Mouse (Mus musculus) neural tube, embryonic 13.5 days (tissue): ENCODE data around the gene Plekha1. TPM values are rescaled to one million over a fixed set of nuclear protein-coding genes. Genes with fewer than 3 reads are reported as not detected.

Source experiments
- ATAC-seq: fragments of 200-750 bp; cut with Nextera tagmentation; 2 replicates; pipeline ENCODE4 v1.8.0; 2017; ENCODE audit warnings: low read depth, mild to moderate bottlenecking, moderate TSS enrichment, moderate library complexity
- H3K27ac ChIP-seq: fragments of 300-500 bp; sonication (generic); replicated peaks from 2 replicates; pipeline ENCODE4 v1.5.1; 2015; ENCODE audit warnings: moderate library complexity, mild to moderate bottlenecking, inconsistent platforms
- H3K27me3 ChIP-seq: fragments of 300-500 bp; sonication (generic); 2 replicates; pipeline ENCODE4 v1.6.1; 2015; ENCODE audit warnings: mild to moderate bottlenecking, inconsistent platforms
- H3K36me3 ChIP-seq: fragments of 300-500 bp; sonication (generic); 2 replicates; pipeline ENCODE4 v1.6.1; 2015; ENCODE audit warnings: mild to moderate bottlenecking, inconsistent platforms
- H3K4me1 ChIP-seq: fragments of 300-500 bp; sonication (generic); replicated peaks from 2 replicates; pipeline ENCODE4 v1.6.1; 2015; ENCODE audit warnings: inconsistent platforms
- H3K4me2 ChIP-seq: fragments of 300-500 bp; sonication (generic); 2 replicates; pipeline ENCODE4 v1.6.1; 2015; ENCODE audit warnings: inconsistent platforms, mild to moderate bottlenecking, moderate library complexity
- H3K4me3 ChIP-seq: fragments of 300-500 bp; sonication (generic); 2 replicates; pipeline ENCODE4 v1.5.1; 2015; ENCODE audit warnings: mild to moderate bottlenecking, inconsistent platforms
- H3K9ac ChIP-seq: fragments of 300-500 bp; sonication (generic); 2 replicates; pipeline ENCODE4 v1.6.1; 2015; ENCODE audit warnings: moderate library complexity, mild to moderate bottlenecking, inconsistent platforms
- H3K9me3 ChIP-seq: fragments of 300-500 bp; sonication (generic); 2 replicates; pipeline ENCODE4 v1.6.1; 2016; ENCODE audit warnings: inconsistent platforms
- WGBS: fragments of 180-500 bp; shearing (Covaris S2); methylation state at CpG from one replicate; pipeline ENCODE4 v1.1.7; 2015; 5-methylcytosine and 5-hydroxymethylcytosine counted together
- microRNA-seq: library from miRNA; unstranded; fragments of <30 nt; microRNA quantifications from one replicate; pipeline ENCODE4, GENCODE M21; 2016
- polyA plus RNA-seq: library from polyadenylated mRNA; unstranded; fragments of >200 nt; fragmentation: Nextera tagmentation; extraction: Ambion mirVana; gene quantifications from 2 replicates; pipeline ENCODE4 v1.2.1, GENCODE M21; 2015

Gene Plekha1
- polyA plus RNA-seq, 1 experiment from 2014 or later: 64.1 TPM

DNA sequence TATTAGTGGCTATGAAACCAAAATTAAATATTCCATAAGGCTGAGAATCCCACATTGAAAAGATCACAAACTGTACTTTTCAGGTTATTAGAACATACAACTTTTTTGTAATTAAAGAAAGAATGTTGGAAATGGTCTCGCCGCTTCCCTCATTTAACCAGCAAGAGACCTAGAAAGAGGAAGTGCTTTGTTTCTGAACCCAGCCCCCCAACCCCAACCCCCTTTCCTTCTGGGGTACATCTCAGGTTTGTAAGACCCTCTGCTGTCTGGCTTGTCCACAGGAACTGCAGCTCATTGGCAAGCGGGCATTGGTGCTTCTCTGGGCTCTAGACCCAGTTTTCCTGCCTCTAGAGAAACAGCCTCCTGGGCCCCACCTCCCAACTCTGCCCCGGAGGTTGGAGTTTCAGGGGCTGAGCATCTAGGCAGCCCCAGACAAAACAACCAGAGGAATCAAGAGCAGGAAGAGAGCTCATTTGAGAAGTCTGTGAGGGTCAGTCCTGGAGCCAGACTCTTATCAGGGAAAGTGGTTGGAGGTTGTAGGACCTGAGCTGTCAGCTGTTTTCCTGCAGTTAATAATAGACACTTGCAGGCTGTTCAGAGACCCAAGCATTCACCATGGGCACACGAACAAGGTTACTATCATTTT, 83.1 kb downstream of the Plekha1 start:
- H3K27me3 ChIP-seq: no peaks in the 10 kb centered on the region
- H3K4me1 ChIP-seq: 0 out of 2 replicates have a peak, but pooled peaks cover 4% of the 10 kb centered on the region
- no peak overlapping the region for H3K4me3 ChIP-seq
- no peak for ATAC-seq
- no peak overlapping the region for H3K9ac ChIP-seq
- WGBS: 64% methylated on average over 5 of the region's 5 CpGs
- H3K9me3 ChIP-seq: no peaks in the 10 kb centered on the region
- H3K4me2 ChIP-seq: no peak overlapping the region
- no peaks in the 10 kb centered on the region for H3K36me3 ChIP-seq
- no peak overlapping the region for H3K27ac ChIP-seq

DNA sequence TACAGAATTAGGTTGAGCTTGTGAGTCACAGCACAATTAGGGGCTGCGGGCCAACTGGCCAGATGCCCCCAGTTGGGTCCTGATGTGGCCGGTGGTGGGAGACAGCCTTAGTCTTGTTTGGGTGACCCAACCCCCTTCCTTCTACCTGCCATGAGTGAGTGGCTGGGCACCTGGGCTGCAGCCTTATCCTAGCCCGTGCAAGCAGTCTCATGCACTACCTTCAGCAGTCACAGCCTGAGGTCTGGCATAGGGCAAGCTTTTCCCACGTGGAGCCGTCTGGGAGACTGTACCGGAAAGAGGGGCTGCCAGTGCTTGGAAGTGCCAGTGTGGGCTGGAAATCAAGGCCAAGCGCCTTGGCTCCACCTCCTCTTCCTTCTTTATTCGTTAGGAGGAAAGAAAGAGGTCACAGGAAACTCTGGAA, 83.8 kb downstream of the Plekha1 start:
- Histone ChIP-seq H3K36me3 (no peaks in the 10 kb centered on the region), H3K4me2 (no peak overlapping the region), H3K9me3 (no peaks in the 10 kb centered on the region), H3K27ac (no peak overlapping the region), H3K9ac (no peak overlapping the region), H3K4me1 (0 out of 2 replicates have a peak, but pooled peaks cover 4% of the 10 kb centered on the region), H3K27me3 (no peaks in the 10 kb centered on the region), H3K4me3 (no peak overlapping the region)
- 60% methylated on average over 8 of the region's 8 CpGs for WGBS
- ATAC-seq: no peak

DNA sequence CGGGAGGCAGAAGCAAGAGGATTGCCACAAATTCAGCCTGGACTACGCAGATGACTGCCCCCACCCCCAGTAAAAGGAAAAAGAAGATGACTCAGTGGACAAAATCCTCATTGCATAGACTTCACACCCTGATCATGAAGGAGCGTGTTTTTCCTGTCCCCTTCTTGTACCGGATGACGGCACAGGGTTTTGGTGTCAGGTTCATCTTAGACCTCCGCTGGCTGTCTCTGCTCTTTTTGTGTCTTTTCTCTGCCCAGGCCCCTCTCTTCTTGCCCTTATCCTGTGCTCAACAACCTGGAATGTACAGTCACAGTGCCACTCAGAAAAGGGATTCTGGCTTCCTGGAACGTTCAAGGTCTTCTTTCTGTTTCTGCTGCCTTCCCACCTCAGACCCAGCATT, 84.9 kb downstream of the Plekha1 start:
- Histone ChIP-seq H3K27ac (no peak overlapping the region), H3K9ac (no peak overlapping the region), H3K4me1 (0 out of 2 replicates have a peak, but pooled peaks cover 4% of the 10 kb centered on the region), H3K27me3 (no peaks in the 10 kb centered on the region), H3K4me3 (no peak overlapping the region), H3K4me2 (no peak overlapping the region), H3K9me3 (no peaks in the 10 kb centered on the region), H3K36me3 (no peaks in the 10 kb centered on the region)
- ATAC-seq: no peak
- WGBS: 92% methylated on average over 7 of the region's 7 CpGs

DNA sequence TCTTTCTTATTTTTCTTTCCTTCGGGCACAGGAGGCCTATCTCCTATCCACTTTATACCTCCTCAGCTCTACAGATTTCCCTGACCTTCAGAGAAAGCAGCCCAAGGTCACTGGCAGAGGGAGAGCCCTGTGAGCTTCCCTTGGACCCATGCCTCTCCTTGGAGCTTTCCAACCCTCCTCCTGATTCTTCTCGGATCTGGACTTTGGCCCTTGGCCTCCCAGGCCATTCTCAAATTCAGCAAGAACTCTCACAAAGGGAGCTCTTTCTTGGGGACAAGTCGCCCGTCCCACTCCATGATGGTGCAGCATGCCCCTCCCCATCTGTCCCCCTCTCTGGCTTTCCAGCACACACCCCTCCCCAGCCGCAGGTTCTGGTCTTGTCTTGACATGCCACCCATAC, 85.4 kb downstream of the Plekha1 start:
- ATAC-seq: no peak
- H3K9ac ChIP-seq: no peak overlapping the region
- no peaks in the 10 kb centered on the region for H3K36me3 ChIP-seq
- 81% methylated on average over 5 of the region's 5 CpGs for WGBS
- no peak overlapping the region for H3K4me2 ChIP-seq
- no peak overlapping the region for H3K4me3 ChIP-seq
- H3K4me1 ChIP-seq: 0 out of 2 replicates have a peak, but pooled peaks cover 4% of the 10 kb centered on the region
- no peak overlapping the region for H3K27ac ChIP-seq
- H3K9me3 ChIP-seq: no peaks in the 10 kb centered on the region
- H3K27me3 ChIP-seq: no peaks in the 10 kb centered on the region

DNA sequence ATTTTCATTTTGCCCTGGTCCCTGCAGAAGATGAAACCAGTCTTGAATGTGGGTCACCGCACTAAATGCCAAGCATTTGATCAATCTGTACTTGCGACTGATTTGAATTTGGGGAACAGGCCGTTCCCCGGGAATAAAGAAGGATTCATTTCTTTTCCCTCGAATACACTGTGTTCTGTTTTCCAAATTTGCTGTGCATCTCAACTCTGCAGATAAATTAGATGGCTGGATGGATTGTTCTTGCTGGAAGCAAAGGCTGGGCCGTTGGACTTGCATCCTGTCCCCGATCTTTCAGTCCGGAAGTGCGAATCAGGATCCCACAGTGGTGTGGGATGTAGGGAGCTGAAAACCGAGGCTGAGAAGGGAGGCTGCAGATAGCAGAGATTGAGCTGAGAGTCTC, 87.8 kb downstream of the Plekha1 start:
- Histone ChIP-seq H3K4me1 (0 out of 2 replicates have a peak, but pooled peaks cover 4% of the 10 kb centered on the region), H3K27ac (no peak overlapping the region), H3K4me3 (no peak overlapping the region), H3K9me3 (no peaks in the 10 kb centered on the region), H3K4me2 (no peak overlapping the region), H3K27me3 (no peaks in the 10 kb centered on the region), H3K36me3 (no peaks in the 10 kb centered on the region), H3K9ac (no peak overlapping the region)
- 89% methylated on average over 10 of the region's 10 CpGs for WGBS
- ATAC-seq: no peak

DNA sequence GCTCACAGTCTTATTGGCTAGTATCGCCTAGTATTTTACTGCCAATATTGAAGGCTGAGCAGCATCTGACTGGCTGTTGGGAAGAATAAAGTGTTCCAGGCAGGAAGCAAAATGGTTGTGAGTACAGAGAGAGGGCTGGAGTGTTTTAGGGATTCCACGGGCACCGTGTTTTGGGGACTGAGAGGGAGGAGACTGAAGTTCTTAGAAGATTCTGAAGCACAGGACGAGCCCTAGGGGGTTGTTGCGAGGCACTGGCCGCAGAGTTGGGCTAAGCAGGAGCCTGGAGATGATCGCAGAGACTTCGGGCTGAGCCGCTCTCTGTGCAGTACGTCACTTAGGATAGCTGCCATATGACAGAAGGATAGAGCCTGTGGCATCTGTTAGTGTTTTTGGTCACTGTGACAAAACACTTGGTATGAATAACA, 88.6 kb downstream of the Plekha1 start:
- ATAC-seq: no peak
- WGBS: 92% methylated on average over 10 of the region's 10 CpGs
- no peaks in the 10 kb centered on the region for H3K36me3 ChIP-seq
- H3K27ac ChIP-seq: no peak overlapping the region
- H3K4me3 ChIP-seq: no peak overlapping the region
- H3K4me1 ChIP-seq: 0 out of 2 replicates have a peak, but pooled peaks cover 3% of the 10 kb centered on the region
- no peaks in the 10 kb centered on the region for H3K27me3 ChIP-seq
- H3K9me3 ChIP-seq: no peaks in the 10 kb centered on the region
- no peak overlapping the region for H3K4me2 ChIP-seq
- H3K9ac ChIP-seq: no peak overlapping the region

DNA sequence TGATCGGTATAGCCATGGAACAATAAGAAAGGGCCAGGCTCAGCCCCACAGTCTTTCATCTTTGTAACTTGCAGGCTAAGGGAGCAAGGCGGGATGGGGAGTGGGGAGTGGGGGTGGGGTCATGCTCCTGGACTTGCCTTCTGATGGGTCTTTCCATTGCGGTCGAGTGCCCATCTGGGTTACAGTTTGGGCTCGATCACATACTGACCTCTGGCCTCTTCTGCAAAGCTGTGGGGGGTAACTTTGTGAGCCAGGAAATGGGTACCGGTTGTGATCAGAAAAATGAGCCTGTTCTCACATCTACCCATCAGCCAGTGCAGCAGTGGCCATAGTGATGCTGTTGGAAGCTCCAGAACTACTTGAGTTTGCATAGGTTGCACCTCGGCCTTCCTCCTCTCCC, 93.0 kb downstream of the Plekha1 start:
- H3K27ac ChIP-seq: no peak overlapping the region
- H3K9me3 ChIP-seq: no peaks in the 10 kb centered on the region
- H3K4me3 ChIP-seq: no peak overlapping the region
- H3K27me3 ChIP-seq: no peaks in the 10 kb centered on the region
- H3K9ac ChIP-seq: no peak overlapping the region
- no peaks in the 10 kb centered on the region for H3K4me1 ChIP-seq
- ATAC-seq: no peak
- no peak overlapping the region for H3K4me2 ChIP-seq
- WGBS: 66% methylated on average over 7 of the region's 7 CpGs
- no peaks in the 10 kb centered on the region for H3K36me3 ChIP-seq

DNA sequence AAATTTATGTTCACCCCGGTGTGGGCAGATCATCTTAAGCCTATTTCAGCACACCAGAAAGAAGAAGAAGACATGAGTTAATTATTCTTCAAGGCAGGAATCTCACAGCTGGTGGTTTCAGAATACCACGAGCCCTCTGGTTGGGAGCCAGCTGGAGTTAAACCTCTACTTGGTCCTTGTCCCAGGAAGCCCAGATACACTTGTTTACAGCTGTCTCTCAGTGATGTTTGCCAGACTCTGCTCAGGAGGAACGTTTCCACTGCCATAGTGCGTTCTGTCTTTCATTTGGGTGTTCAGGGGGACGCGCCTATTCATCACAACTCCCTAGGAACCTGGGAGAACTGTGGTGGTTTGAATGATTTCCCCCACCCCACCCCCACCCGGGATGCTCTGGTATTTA, 94.3 kb downstream of the Plekha1 start:
- no peaks in the 10 kb centered on the region for H3K9me3 ChIP-seq
- H3K9ac ChIP-seq: no peak overlapping the region
- peaks cover 5% of the 10 kb centered on the region for H3K4me1 ChIP-seq
- H3K36me3 ChIP-seq: no peaks in the 10 kb centered on the region
- no peaks in the 10 kb centered on the region for H3K27me3 ChIP-seq
- H3K27ac ChIP-seq: 0 out of 2 replicates have a peak overlapping the region, but pooled peaks have one; percentile 15
- WGBS: 60% methylated on average over 7 of the region's 7 CpGs
- H3K4me3 ChIP-seq: no peak overlapping the region
- H3K4me2 ChIP-seq: no peak overlapping the region
- ATAC-seq: no peak

DNA sequence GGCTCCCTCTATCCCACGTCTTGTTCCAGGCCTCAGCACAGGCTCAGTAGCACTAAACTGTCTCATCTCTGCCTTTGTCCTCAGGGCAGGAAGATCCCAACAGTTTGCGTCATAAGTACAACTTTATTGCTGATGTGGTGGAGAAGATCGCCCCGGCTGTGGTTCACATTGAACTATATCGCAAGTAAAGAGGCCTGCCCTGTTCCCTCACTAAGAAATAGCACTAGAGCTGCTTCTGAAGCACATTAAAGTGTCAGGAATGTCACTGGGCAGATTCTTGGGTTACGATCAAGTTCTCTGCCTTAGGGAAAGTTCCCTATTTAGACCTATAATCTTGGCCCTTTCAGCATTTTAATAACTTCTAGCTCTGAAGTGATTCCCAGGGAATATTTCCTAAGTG, 95.9 kb downstream of the Plekha1 start:
- no peak for ATAC-seq
- H3K27me3 ChIP-seq: no peaks in the 10 kb centered on the region
- no peaks in the 10 kb centered on the region for H3K9me3 ChIP-seq
- 91% methylated on average over 6 of the region's 6 CpGs for WGBS
- peaks cover 14% of the 10 kb centered on the region for H3K4me1 ChIP-seq
- H3K4me3 ChIP-seq: no peak overlapping the region
- H3K27ac ChIP-seq: no peak overlapping the region
- no peaks in the 10 kb centered on the region for H3K36me3 ChIP-seq
- no peak overlapping the region for H3K9ac ChIP-seq
- no peak overlapping the region for H3K4me2 ChIP-seq

Small RNA genes lying within 50 kb of the gene (microRNA-seq; reads per million reads assigned to microRNA genes)
- gene Mir7061: not detected

Other genes starting within 250 kb of the Plekha1 start
- gene Btbd16, start 91.7 kb upstream of the Plekha1 start, polyA plus RNA-seq: 0.11 and 0.25 TPM in 2 replicates
- 11.1 and 16.2 TPM in 2 replicates for gene Htra1, start 70.4 kb downstream of the Plekha1 start, polyA plus RNA-seq
- not detected in 2 replicates for gene Dmbt1, start 166.3 kb downstream of the Plekha1 start, polyA plus RNA-seq